Mouse (Mus musculus) hindbrain, embryonic 13.5 days (tissue): ENCODE measurements around the gene Wwox. TPM values are rescaled to one million over a fixed set of nuclear protein-coding genes. Genes with fewer than 3 reads are reported as not detected.

Experiments
- ATAC-seq: fragments of 200-750 bp; cut with Nextera tagmentation; 2 replicates; pipeline ENCODE4 v1.8.0; 2017; ENCODE audit warnings: moderate TSS enrichment; ENCODE audit not compliant: low FRiP score
- H3K27ac ChIP-seq: fragments of 300-500 bp; sonication (generic); 2 replicates; pipeline ENCODE4 v1.5.1; 2015; ENCODE audit warnings: inconsistent platforms, mild to moderate bottlenecking, moderate library complexity
- H3K27me3 ChIP-seq: fragments of 300-500 bp; sonication (generic); 2 replicates; pipeline ENCODE4 v1.6.1; 2015; ENCODE audit warnings: mild to moderate bottlenecking, inconsistent platforms
- H3K36me3 ChIP-seq: fragments of 300-500 bp; sonication (generic); 2 replicates; pipeline ENCODE4 v1.6.1; 2015; ENCODE audit warnings: mild to moderate bottlenecking, inconsistent platforms
- H3K4me1 ChIP-seq: fragments of 300-500 bp; sonication (generic); replicated peaks from 2 replicates; pipeline ENCODE4 v1.6.1; 2015; ENCODE audit warnings: inconsistent platforms
- H3K4me2 ChIP-seq: fragments of 300-500 bp; sonication (generic); 2 replicates; pipeline ENCODE4 v1.6.1; 2015; ENCODE audit warnings: inconsistent platforms, mild to moderate bottlenecking, moderate library complexity
- H3K4me3 ChIP-seq: fragments of 300-500 bp; sonication (generic); 2 replicates; pipeline ENCODE4 v1.5.1; 2015; ENCODE audit warnings: mild to moderate bottlenecking, inconsistent platforms
- H3K9ac ChIP-seq: fragments of 300-500 bp; sonication (generic); 2 replicates; pipeline ENCODE4 v1.6.1; 2015; ENCODE audit warnings: mild to moderate bottlenecking, inconsistent platforms
- H3K9me3 ChIP-seq: fragments of 300-500 bp; sonication (generic); 2 replicates; pipeline ENCODE4 v1.6.1; 2016; ENCODE audit warnings: inconsistent platforms
- WGBS: fragments of 180-500 bp; shearing (Covaris S2); methylation state at CpG from one replicate; pipeline ENCODE4 v1.1.7; 2015; 5-methylcytosine and 5-hydroxymethylcytosine counted together
- polyA plus RNA-seq: library from polyadenylated mRNA; unstranded; fragments of >200 nt; fragmentation: Nextera tagmentation; extraction: Ambion mirVana; gene quantifications from 2 replicates; pipeline ENCODE4 v1.2.1, GENCODE M21; 2015

Gene Wwox
- polyA plus RNA-seq, 1 experiment from 2014 or later: 13.8 TPM

DNA sequence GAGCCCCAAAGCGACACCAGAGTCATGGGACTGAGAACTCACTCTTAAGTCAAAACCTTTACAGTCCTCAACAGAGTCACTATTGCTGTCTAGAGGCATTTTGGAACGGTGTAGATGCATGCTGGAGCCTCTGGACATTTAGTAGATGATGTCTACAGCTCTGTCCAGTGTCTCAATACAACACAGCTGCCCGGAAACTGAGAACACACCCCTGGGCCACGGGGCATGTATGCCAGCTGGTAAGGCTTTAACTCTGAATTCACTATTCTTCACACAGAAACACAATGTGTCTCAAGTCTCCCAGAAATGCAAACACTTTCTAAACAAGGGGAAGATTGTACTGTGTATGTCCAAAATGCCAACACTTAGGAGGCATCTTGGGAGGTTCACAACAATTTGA, 584.6 kb downstream of the Wwox start:
- WGBS: 90% methylated on average over 4 of the region's 4 CpGs
- no peak overlapping the region for H3K4me3 ChIP-seq
- no peaks in the 10 kb centered on the region for H3K9me3 ChIP-seq
- H3K27me3 ChIP-seq: no peaks in the 10 kb centered on the region
- H3K36me3 ChIP-seq: no peaks in the 10 kb centered on the region
- no peak overlapping the region for H3K9ac ChIP-seq
- no peak overlapping the region for H3K27ac ChIP-seq
- ATAC-seq: no peak
- H3K4me2 ChIP-seq: no peak overlapping the region
- peaks cover 19% of the 10 kb centered on the region for H3K4me1 ChIP-seq

DNA sequence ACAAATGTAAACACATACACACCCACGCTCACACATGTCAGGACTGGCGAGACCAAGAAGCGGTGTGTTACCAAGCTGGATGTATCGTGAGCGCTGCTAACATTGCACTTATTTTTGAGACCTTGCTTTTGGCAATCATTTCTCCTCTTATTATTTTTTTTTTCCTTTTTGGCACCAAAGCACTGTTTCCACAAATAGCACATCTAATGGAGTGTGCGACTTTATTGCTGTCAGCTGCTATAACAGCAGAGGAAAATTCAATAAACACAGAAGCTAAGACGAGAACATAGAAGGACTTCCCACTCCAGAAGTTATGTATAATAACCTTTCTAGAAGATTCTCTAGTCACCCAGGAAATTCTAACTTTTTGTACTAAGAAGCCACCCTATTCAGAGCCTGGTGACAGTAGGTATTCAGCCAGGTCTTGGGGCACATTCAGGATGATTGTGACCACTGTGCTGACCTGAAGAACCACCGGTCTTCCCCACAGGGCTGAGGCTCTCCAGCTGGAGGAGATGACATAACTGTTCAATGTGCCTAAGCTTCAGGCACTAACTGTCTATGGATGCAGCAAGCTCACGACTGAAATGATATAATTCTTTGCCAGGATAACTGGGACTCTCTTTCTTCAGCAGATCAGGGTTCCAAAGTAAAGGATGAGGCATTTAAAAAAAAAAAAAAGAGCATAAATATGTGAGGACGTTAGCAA, 586.1 kb downstream of the Wwox start:
- Histone ChIP-seq H3K9me3 (no peaks in the 10 kb centered on the region), H3K4me3 (no peak overlapping the region), H3K27ac (no peak overlapping the region), H3K27me3 (no peaks in the 10 kb centered on the region), H3K4me2 (no peak overlapping the region), H3K4me1 (peaks cover 12% of the 10 kb centered on the region; the same call in 1 of the 2 replicates), H3K36me3 (no peaks in the 10 kb centered on the region), H3K9ac (no peak overlapping the region)
- WGBS: 76% methylated on average over 10 of the region's 10 CpGs
- ATAC-seq: no peak

DNA sequence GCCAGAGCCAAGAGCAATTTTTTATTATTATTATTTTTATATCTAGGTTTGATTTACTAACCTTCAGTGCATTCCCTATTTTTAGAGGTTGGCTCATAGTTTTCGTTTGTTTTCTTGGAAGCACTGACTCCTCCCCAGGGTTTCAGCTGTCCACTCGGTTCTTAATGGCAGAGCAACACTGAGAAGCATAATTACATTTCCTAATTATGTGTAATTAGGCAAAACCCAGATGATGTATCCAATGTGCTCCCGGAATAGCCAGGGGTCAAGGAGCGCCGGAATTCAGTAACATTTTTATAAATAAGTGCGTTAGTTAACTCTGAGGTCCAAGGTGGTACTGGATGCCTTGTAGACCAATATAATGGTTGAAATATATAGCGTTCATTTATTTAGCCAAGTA, 586.7 kb downstream of the Wwox start:
- 59% methylated on average over 7 of the region's 7 CpGs for WGBS
- no peaks in the 10 kb centered on the region for H3K36me3 ChIP-seq
- ATAC-seq: no peak
- no peak overlapping the region for H3K27ac ChIP-seq
- no peak overlapping the region for H3K4me2 ChIP-seq
- H3K4me1 ChIP-seq: peaks cover 12% of the 10 kb centered on the region; the same call in 1 of the 2 replicates
- H3K9me3 ChIP-seq: no peaks in the 10 kb centered on the region
- H3K27me3 ChIP-seq: no peaks in the 10 kb centered on the region
- no peak overlapping the region for H3K9ac ChIP-seq
- H3K4me3 ChIP-seq: no peak overlapping the region

DNA sequence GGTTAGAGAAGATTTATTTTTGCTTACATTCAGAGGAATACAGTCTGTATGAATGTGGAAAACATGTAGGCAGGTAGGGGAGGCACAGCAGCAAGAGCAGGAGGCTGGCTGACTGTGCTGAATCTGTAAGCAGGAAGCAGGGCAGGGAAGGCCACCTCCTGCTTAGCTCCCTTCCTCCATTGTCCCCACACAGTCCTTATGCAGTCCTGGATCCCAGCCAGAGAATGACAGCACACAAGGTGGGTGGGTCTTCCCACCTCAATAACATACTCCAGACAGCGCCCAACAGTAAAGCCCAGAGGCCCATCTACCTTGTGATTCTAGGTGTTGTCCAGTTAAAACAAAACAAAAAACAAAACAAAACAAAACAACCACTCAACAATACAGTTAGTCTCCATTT, 593.7 kb downstream of the Wwox start:
- Histone ChIP-seq H3K4me2 (no peak overlapping the region), H3K4me3 (no peak overlapping the region), H3K9me3 (no peaks in the 10 kb centered on the region), H3K36me3 (no peaks in the 10 kb centered on the region), H3K9ac (no peak overlapping the region), H3K4me1 (0 out of 2 replicates have a peak, but pooled peaks cover under 1% of the 10 kb centered on the region), H3K27me3 (no peaks in the 10 kb centered on the region), H3K27ac (no peak overlapping the region)
- no peak for ATAC-seq
- WGBS: 58% methylated on average over 1 of the region's 1 CpGs

DNA sequence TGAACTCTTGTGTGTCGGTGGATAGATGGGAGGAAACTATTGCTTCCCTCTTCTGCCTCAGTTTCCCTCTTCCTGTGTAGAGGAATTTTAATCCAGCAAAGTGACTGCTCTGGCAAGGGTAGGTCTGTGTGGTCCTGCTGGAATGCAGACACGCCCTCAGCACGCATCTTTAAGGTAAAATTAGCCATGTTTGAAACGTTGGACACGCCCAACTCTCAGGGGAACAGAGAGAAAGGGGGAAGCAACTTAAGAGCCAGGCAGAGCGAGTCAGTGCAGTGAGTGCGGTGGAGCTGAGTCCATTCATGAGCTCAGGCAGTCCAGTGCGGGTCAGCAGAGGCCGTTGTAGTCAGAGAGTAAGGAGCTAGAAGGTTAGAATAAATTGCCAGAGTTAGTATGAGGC, 596.6 kb downstream of the Wwox start:
- Histone ChIP-seq H3K4me2 (no peak overlapping the region), H3K36me3 (no peaks in the 10 kb centered on the region), H3K4me1 (0 out of 2 replicates have a peak, but pooled peaks cover 4% of the 10 kb centered on the region), H3K4me3 (no peak overlapping the region), H3K27me3 (no peaks in the 10 kb centered on the region), H3K9ac (no peak overlapping the region), H3K27ac (no peak overlapping the region), H3K9me3 (no peaks in the 10 kb centered on the region)
- 87% methylated on average over 9 of the region's 9 CpGs for WGBS
- ATAC-seq: no peak

DNA sequence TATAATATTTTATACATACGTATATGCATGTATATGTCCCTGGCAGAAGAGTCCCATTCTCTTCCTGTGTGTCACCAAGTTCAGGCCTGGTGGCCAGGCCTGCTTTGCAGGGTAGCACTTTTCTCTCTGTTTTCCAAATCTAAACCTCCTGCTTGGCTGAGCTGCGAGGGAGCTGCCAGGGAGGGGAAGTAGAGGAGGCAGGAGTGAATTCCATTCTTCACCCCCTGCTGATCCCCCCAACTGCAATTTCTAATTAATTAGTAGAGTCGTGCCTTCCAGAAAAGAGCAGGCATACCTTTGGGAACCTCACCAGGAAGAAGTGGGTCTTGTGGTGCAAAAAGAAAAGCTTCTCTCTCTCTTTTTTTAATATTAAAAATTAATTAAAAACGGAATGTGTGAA, 599.0 kb downstream of the Wwox start:
- WGBS: 21% methylated on average over 4 of the region's 4 CpGs
- Histone ChIP-seq H3K9me3 (no peaks in the 10 kb centered on the region), H3K4me1 (0 out of 2 replicates have a peak, but pooled peaks cover 9% of the 10 kb centered on the region), H3K4me2 (no peak overlapping the region), H3K36me3 (no peaks in the 10 kb centered on the region), H3K27me3 (no peaks in the 10 kb centered on the region), H3K27ac (no peak overlapping the region), H3K4me3 (no peak overlapping the region), H3K9ac (no peak overlapping the region)
- no peak for ATAC-seq

DNA sequence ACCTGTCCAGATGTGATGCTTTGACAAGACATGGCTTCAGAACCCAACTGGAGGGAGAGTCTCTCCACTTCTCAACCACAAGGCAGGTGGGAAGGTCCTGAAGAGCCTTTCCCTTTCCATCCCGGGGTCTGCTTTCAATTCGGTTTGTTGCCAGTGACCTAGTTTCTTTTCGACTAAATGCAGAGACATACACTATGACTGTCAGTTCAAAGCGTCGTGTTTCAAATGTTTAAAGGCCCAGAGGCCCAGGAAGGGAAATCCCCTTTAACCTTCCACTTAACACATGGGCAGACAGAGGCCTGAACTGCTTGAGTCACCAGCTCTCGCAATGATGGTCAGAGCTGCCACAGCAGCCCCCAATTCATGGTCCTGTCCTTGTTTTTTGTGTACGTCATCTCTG, 606.3 kb downstream of the Wwox start:
- no peaks in the 10 kb centered on the region for H3K27me3 ChIP-seq
- no peak overlapping the region for H3K27ac ChIP-seq
- 0 out of 2 replicates have a peak, but pooled peaks cover 5% of the 10 kb centered on the region for H3K4me1 ChIP-seq
- H3K9me3 ChIP-seq: no peaks in the 10 kb centered on the region
- H3K36me3 ChIP-seq: no peaks in the 10 kb centered on the region
- no peak overlapping the region for H3K4me2 ChIP-seq
- 73% methylated on average over 7 of the region's 7 CpGs for WGBS
- no peak for ATAC-seq
- H3K9ac ChIP-seq: no peak overlapping the region
- H3K4me3 ChIP-seq: no peak overlapping the region

DNA sequence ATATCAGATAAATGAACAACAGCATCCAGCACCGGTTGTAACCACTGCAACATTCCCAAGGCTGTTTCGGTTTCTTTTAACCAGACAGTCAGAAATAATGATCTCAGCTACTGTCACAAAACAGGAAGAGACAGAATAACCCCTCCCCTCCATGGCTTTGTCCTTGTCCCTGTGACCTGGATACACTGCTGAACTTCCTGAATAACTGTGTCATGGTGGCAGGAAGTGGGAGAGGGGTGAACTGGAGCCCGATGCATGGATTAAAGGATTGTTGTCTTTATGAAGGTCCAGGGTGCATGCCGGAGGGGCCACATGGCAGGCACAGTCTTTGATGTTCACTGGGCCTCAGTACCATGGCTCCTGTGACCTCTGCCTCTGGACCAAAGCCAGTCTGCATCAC, 607.0 kb downstream of the Wwox start:
- no peaks in the 10 kb centered on the region for H3K9me3 ChIP-seq
- H3K4me3 ChIP-seq: no peak overlapping the region
- no peaks in the 10 kb centered on the region for H3K27me3 ChIP-seq
- no peak for ATAC-seq
- no peak overlapping the region for H3K27ac ChIP-seq
- 77% methylated on average over 4 of the region's 4 CpGs for WGBS
- H3K4me1 ChIP-seq: 0 out of 2 replicates have a peak, but pooled peaks cover 5% of the 10 kb centered on the region
- H3K9ac ChIP-seq: no peak overlapping the region
- no peaks in the 10 kb centered on the region for H3K36me3 ChIP-seq
- no peak overlapping the region for H3K4me2 ChIP-seq

DNA sequence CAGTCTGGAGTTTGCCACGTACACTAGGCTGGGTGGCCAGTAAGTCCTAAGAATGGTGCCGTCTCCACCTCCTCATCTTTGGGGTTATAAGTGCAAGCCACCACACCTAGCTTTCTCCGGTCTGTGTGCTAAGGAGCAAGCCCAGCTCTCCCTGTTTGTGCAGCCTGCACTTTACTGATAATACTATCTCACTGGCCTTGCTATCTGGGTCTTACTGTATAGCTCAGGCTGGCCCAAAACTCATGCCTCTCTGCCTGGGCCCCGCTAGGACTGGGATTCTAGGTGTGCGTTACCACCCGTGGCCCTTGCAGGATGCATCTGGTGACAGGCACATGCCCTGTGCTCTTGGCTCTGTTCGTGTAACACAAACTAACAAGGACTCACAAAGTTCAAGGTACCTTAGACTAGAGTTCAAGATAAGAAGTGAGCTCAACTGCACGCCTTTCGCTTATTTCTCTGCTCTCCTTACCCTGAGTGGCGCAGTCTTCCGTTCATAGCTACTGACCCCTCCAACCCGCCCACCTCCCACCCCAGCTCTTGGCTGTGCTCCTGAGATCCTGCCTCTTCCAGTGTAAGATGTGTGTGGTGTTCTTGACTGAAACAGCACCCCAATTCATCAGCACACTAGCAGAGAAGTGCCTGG, 618.9 kb downstream of the Wwox start:
- 92% methylated on average over 12 of the region's 12 CpGs for WGBS
- no peaks in the 10 kb centered on the region for H3K9me3 ChIP-seq
- ATAC-seq: no peak
- no peak overlapping the region for H3K4me2 ChIP-seq
- no peaks in the 10 kb centered on the region for H3K4me1 ChIP-seq
- H3K4me3 ChIP-seq: no peak overlapping the region
- H3K36me3 ChIP-seq: no peaks in the 10 kb centered on the region
- H3K27ac ChIP-seq: no peak overlapping the region
- no peaks in the 10 kb centered on the region for H3K27me3 ChIP-seq
- H3K9ac ChIP-seq: no peak overlapping the region

DNA sequence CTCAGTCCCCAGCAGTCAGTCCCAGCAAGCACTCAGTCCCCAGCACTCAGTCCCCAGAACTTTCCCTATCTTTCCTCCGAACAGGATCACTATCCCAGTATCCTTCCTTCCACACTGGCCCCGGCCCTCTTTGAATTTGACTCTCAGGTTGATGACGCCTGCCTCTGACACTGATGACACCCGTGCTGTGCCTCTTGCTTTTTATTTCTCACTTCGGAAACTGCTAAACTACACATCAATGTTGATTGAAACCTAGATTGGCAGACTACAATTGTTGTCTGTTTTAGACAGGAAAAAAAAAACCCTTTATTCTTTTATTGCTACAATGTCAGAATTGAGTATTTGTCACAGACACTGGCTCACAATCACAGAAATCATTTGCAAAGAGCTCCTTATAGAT, 624.2 kb downstream of the Wwox start:
- H3K4me3 ChIP-seq: no peak overlapping the region
- no peak for ATAC-seq
- 90% methylated on average over 5 of the region's 5 CpGs for WGBS
- H3K27ac ChIP-seq: no peak overlapping the region
- no peak overlapping the region for H3K4me2 ChIP-seq
- peaks cover 7% of the 10 kb centered on the region; the same call in 1 of the 2 replicates for H3K27me3 ChIP-seq
- H3K36me3 ChIP-seq: no peaks in the 10 kb centered on the region
- no peaks in the 10 kb centered on the region for H3K4me1 ChIP-seq
- no peak overlapping the region for H3K9ac ChIP-seq
- H3K9me3 ChIP-seq: no peaks in the 10 kb centered on the region

DNA sequence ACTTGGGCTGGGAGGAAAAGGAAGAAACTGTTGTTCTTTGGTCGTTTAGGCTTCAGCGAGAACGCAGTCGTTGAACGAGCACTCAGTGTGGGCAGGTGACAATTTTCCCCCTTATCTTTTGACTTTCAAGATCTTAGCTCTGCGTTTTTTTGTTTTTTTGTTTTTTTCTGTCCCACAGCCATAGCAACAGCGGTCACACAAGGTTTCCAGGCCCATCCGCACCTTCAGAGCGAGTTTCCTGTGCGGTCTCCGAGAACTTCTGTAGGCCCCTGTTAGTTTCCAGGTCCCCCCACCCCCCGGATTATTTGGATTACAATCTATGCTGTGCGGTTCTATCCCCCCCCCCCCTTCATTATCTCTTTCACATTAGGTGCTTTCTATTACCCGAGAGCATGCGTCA, 625.2 kb downstream of the Wwox start:
- Histone ChIP-seq H3K9me3 (no peaks in the 10 kb centered on the region), H3K27ac (no peak overlapping the region), H3K4me2 (no peak overlapping the region), H3K36me3 (no peaks in the 10 kb centered on the region), H3K4me1 (no peaks in the 10 kb centered on the region), H3K9ac (no peak overlapping the region), H3K27me3 (peaks cover 7% of the 10 kb centered on the region; the same call in 1 of the 2 replicates), H3K4me3 (no peak overlapping the region)
- no peak for ATAC-seq
- WGBS: 91% methylated on average over 15 of the region's 15 CpGs

DNA sequence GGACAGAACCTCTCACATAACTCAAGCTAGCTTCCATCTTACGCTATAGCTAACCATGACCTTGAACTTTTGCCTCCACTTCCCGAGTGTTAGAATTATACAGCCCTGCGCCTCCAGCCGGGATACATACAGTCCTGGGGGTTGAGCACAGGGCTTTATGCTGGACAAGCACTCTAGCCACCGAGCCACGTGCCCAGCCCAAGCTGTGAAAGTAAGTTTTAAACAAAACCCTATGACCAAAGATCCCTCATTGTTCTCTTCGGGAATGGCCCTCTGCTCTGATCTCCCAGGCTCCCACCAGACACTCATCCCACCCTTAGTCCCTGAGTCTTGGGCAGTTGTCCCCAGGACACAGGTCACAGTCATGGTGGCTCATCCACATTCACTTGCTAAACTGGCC, 625.9 kb downstream of the Wwox start:
- Histone ChIP-seq H3K27ac (no peak overlapping the region), H3K4me1 (no peaks in the 10 kb centered on the region), H3K4me2 (no peak overlapping the region), H3K36me3 (no peaks in the 10 kb centered on the region), H3K27me3 (peaks cover 7% of the 10 kb centered on the region; the same call in 1 of the 2 replicates), H3K4me3 (no peak overlapping the region), H3K9ac (no peak overlapping the region), H3K9me3 (no peaks in the 10 kb centered on the region)
- 45% methylated on average over 7 of the region's 7 CpGs for WGBS
- no peak for ATAC-seq

DNA sequence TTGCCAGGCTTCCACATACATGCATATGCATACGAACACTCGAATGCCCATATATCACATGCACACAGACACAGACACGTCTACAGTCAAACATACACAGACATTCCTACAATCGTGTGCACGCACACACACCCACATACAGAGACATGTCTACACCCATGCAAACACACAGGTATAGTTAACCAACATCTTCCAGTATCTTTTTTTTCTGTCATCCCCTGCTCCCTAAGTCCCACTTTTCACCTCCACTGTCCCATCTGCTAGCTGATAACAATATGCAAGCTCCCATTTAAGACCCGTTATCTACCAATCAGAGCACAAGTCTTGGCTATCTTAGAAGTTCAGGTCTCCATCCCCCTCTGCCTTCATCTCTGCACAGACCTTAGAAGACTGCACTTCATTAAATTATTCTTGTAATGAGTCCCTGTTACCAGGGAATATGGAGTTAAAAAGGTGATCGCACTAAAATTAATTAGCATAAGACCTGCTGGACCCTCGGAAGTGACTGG, 627.1 kb downstream of the Wwox start:
- Histone ChIP-seq H3K9ac (no peak overlapping the region), H3K27me3 (peaks cover 7% of the 10 kb centered on the region; the same call in 1 of the 2 replicates), H3K4me3 (no peak overlapping the region), H3K27ac (no peak overlapping the region), H3K9me3 (no peaks in the 10 kb centered on the region), H3K4me1 (no peaks in the 10 kb centered on the region), H3K36me3 (no peaks in the 10 kb centered on the region), H3K4me2 (no peak overlapping the region)
- no peak for ATAC-seq
- WGBS: 83% methylated on average over 8 of the region's 8 CpGs
